30 mouse cellular contexts compared by ENCODE assay signal in the genomic region with DNA sequence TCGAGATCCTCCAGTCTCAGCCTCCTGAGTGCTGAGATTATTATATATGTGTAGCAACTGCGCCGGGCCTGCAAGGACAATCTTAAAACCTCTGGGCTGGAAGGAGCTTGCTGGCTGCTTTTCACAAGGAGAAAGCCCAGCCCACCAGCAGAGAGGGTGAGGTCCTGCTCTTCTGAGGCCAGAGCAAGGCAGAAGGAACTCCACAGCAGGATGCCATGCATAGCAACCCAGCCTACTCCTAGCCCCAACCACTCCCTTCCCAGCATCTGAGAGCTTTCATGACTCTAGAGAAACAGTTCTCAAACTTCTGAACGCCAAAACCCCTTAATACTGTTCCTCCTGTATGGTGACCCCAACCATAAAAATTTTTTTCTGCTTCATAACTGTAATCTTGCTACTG.
"Had no signal": no experiment of that assay in that cellular context is flagged by ENCODE, and none has a peak within 500 bp of the region (broad histone marks: within the 10 kb centered on the region; RNA-seq: fewer than 3 reads in every experiment).

No protein-coding gene starts in this region.

- H3K4me1 ChIP-seq: heart, embryonic 10.5 days; heart, embryonic 12.5 days; heart, embryonic 13.5 days; heart, embryonic 15.5 days; intestine, embryonic 15.5 days had no signal

- H3K36me3 ChIP-seq: heart, embryonic 10.5 days; heart, embryonic 12.5 days; heart, embryonic 13.5 days; heart, embryonic 15.5 days; hindbrain, embryonic 10.5 days; hindbrain, embryonic 12.5 days; hindbrain, embryonic 13.5 days; hindbrain, embryonic 15.5 days; intestine, embryonic 15.5 days; kidney, embryonic 15.5 days had no signal

- H3K9me3 ChIP-seq: heart, embryonic 10.5 days; heart, embryonic 13.5 days; heart, embryonic 15.5 days; hindbrain, embryonic 13.5 days; hindbrain, embryonic 15.5 days; intestine, embryonic 15.5 days; kidney, embryonic 15.5 days had no signal

- H3K27ac ChIP-seq: heart, embryonic 10.5 days; heart, embryonic 13.5 days; heart, embryonic 15.5 days; hindbrain, embryonic 10.5 days; hindbrain, embryonic 12.5 days; hindbrain, embryonic 13.5 days; hindbrain, embryonic 14.5 days; hindbrain, embryonic 15.5 days; hindbrain, postnatal 0 days; intestine, embryonic 15.5 days; kidney, embryonic 15.5 days; kidney, postnatal 0 days; layer of hippocampus, adult 2 months; left cerebral cortex, adult 2 months had no signal

- H3K27me3 ChIP-seq: heart, embryonic 12.5 days; heart, embryonic 13.5 days; heart, embryonic 15.5 days; hindbrain, embryonic 12.5 days; hindbrain, embryonic 13.5 days; hindbrain, embryonic 15.5 days; intestine, embryonic 15.5 days; kidney, embryonic 15.5 days had no signal

- H3K4me3 ChIP-seq: heart, embryonic 10.5 days; heart, embryonic 12.5 days; heart, embryonic 13.5 days; heart, embryonic 15.5 days; hindbrain, embryonic 10.5 days; hindbrain, embryonic 12.5 days; hindbrain, embryonic 13.5 days; hindbrain, embryonic 15.5 days; intestine, embryonic 15.5 days; kidney, embryonic 15.5 days; layer of hippocampus, adult 2 months; left cerebral cortex, adult 2 months had no signal

- DNase-seq: heart, postnatal 10 days; heart, postnatal 14 days; heart, postnatal 4 days; kidney, adult 11 months; kidney, adult 18-20 months; kidney, adult 2 months; kidney, adult 8-10 months; kidney, adult 9 months; kidney, postnatal 10 days; kidney, postnatal 14 days; kidney, postnatal 25 days; kidney, postnatal 36 days; kidney, postnatal 4 days; layer of hippocampus, adult 9-11 months; layer of hippocampus, postnatal 36 days had no signal
